Mouse (Mus musculus) liver, embryonic 11.5 days (tissue): ENCODE data around the gene Ptprt. TPM values are rescaled to one million over a fixed set of nuclear protein-coding genes. Genes with fewer than 3 reads are reported as not detected.

Experiments
- ATAC-seq: fragments of 200-750 bp; cut with Nextera tagmentation; replicated peaks from 2 replicates; pipeline ENCODE4 v1.8.0; 2017; ENCODE audit warnings: moderate number of reproducible peaks, mild to moderate bottlenecking, moderate TSS enrichment, moderate library complexity; ENCODE audit not compliant: low FRiP score
- DNase-seq: peaks from one replicate; pipeline ENCODE4 v3.0.0-alpha.2; 2017; ENCODE audit warnings: low spot score
- H3K27ac ChIP-seq: fragments of 300-500 bp; sonication (generic); 2 replicates; pipeline ENCODE4 v1.5.1; 2014; ENCODE audit warnings: mild to moderate bottlenecking, low read depth, low read length, control low read depth
- H3K27me3 ChIP-seq: fragments of 300-500 bp; sonication (generic); replicated peaks from 2 replicates; pipeline ENCODE4 v1.6.1; 2014; ENCODE audit warnings: low read length, mixed read lengths; ENCODE audit not compliant: control insufficient read depth, insufficient read depth
- H3K36me3 ChIP-seq: fragments of 300-500 bp; sonication (generic); 2 replicates; pipeline ENCODE4 v1.6.1; 2014; ENCODE audit warnings: mild to moderate bottlenecking, low read length, moderate library complexity, mixed read lengths; ENCODE audit not compliant: control insufficient read depth, insufficient read depth
- H3K4me1 ChIP-seq: fragments of 300-500 bp; sonication (generic); replicated peaks from 2 replicates; pipeline ENCODE4 v1.6.1; 2014; ENCODE audit warnings: low read length, mixed read lengths; ENCODE audit not compliant: control insufficient read depth, insufficient read depth
- H3K4me2 ChIP-seq: fragments of 300-500 bp; sonication (generic); 2 replicates; pipeline ENCODE4 v1.6.1; 2014; ENCODE audit warnings: mild to moderate bottlenecking, control low read depth, moderate library complexity
- H3K4me3 ChIP-seq: fragments of 300-500 bp; sonication (generic); 2 replicates; pipeline ENCODE4 v1.5.1; 2014; ENCODE audit warnings: low read depth, low read length, control low read depth
- H3K9ac ChIP-seq: fragments of 300-500 bp; sonication (generic); 2 replicates; pipeline ENCODE4 v1.6.1; 2014; ENCODE audit warnings: low read depth, low read length, control low read depth
- H3K9me3 ChIP-seq: fragments of 300-500 bp; sonication (generic); 2 replicates; pipeline ENCODE4 v1.6.1; 2016; ENCODE audit warnings: low read length, inconsistent platforms, mixed read lengths; ENCODE audit not compliant: control insufficient read depth
- WGBS: fragments of 180-500 bp; shearing (Covaris S2); extraction: QIAGEN DNeasy Blood & Tissue Kit; methylation state at CpG from one replicate; pipeline ENCODE4 v1.1.7; 2014; 5-methylcytosine and 5-hydroxymethylcytosine counted together
- polyA plus RNA-seq: library from polyadenylated mRNA; unstranded; fragments of >200 nt; fragmentation: Nextera tagmentation; extraction: Ambion mirVana; gene quantifications from 2 replicates; pipeline ENCODE4 v1.2.1, GENCODE M21; 2014

Gene Ptprt
- polyA plus RNA-seq, 1 experiment from 2014 or later: 0.34 TPM

GRCm38 (mm10) chr2:161661912-161662311 lies 999.0 kb downstream of the Ptprt start:
- Histone ChIP-seq H3K27me3 (no peaks in the 10 kb centered on the region), H3K9ac (no peak overlapping the region), H3K4me1 (no peaks in the 10 kb centered on the region), H3K36me3 (no peaks in the 10 kb centered on the region), H3K27ac (no peak overlapping the region), H3K9me3 (no peaks in the 10 kb centered on the region), H3K4me3 (no peak overlapping the region), H3K4me2 (no peak overlapping the region)
- no peak for ATAC-seq
- DNase-seq: no peak
- 21% methylated on average over 5 of the region's 5 CpGs for WGBS

- no peak for DNase-seq
Observed at GRCm38 (mm10) chr2:161660827-161661226, 1000.1 kb downstream of the Ptprt start.

GRCm38 (mm10) chr2:161657046-161657445 lies 1003.9 kb downstream of the Ptprt start:
- H3K36me3 ChIP-seq: no peaks in the 10 kb centered on the region
- no peak for DNase-seq
- H3K4me1 ChIP-seq: no peaks in the 10 kb centered on the region
- H3K4me2 ChIP-seq: no peak overlapping the region
- ATAC-seq: no peak
- H3K27ac ChIP-seq: no peak overlapping the region
- 88% methylated on average over 4 of the region's 4 CpGs for WGBS
- no peaks in the 10 kb centered on the region for H3K27me3 ChIP-seq
- H3K9me3 ChIP-seq: no peaks in the 10 kb centered on the region
- no peak overlapping the region for H3K4me3 ChIP-seq
- no peak overlapping the region for H3K9ac ChIP-seq

More at GRCm38 (mm10) chr2:161660827-161661226, 1000.1 kb downstream of the Ptprt start:
- no peaks in the 10 kb centered on the region for H3K27me3 ChIP-seq
- 16% methylated on average over 4 of the region's 4 CpGs for WGBS
- no peak overlapping the region for H3K4me2 ChIP-seq
- ATAC-seq: no peak
- no peak overlapping the region for H3K9ac ChIP-seq
- no peak overlapping the region for H3K4me3 ChIP-seq
- H3K4me1 ChIP-seq: no peaks in the 10 kb centered on the region
- no peaks in the 10 kb centered on the region for H3K36me3 ChIP-seq
- no peak overlapping the region for H3K27ac ChIP-seq
- H3K9me3 ChIP-seq: no peaks in the 10 kb centered on the region

- 76% methylated on average over 3 of the region's 3 CpGs for WGBS
- H3K36me3 ChIP-seq: no peaks in the 10 kb centered on the region
- no peak overlapping the region for H3K4me2 ChIP-seq
- H3K9me3 ChIP-seq: no peaks in the 10 kb centered on the region
- no peak overlapping the region for H3K9ac ChIP-seq
- H3K4me1 ChIP-seq: no peaks in the 10 kb centered on the region
- ATAC-seq (no peak), DNase-seq (no peak)
- no peak overlapping the region for H3K27ac ChIP-seq
- H3K27me3 ChIP-seq: no peaks in the 10 kb centered on the region
- no peak overlapping the region for H3K4me3 ChIP-seq
Observed at GRCm38 (mm10) chr2:161656632-161657031, 1004.3 kb downstream of the Ptprt start.

DNA sequence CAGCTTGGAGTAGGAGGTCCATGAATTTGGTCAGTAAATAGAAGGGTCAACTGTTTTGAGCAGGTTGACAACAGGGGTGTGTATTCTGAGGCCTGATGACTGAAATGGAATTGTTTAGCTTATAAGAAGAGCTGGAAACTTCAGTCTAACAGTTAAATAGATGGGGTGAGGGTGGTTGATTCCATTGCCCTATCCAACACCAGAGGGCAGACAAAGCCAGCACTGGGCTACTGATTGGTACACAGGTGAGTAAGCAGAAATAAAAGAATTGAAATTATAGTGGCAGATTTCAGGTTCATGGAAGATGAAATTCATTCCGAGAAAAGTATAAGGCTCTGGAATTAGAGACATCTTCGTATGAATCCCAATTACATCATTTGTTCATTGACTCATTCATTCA lies 1020.1 kb downstream of the Ptprt start:
- 84% methylated on average over 2 of the region's 2 CpGs for WGBS
- H3K4me3 ChIP-seq: no peak overlapping the region
- H3K27me3 ChIP-seq: no peaks in the 10 kb centered on the region
- H3K4me2 ChIP-seq: no peak overlapping the region
- H3K9ac ChIP-seq: no peak overlapping the region
- DNase-seq (no peak), ATAC-seq (no peak)
- no peaks in the 10 kb centered on the region for H3K4me1 ChIP-seq
- no peaks in the 10 kb centered on the region for H3K9me3 ChIP-seq
- H3K36me3 ChIP-seq: no peaks in the 10 kb centered on the region
- H3K27ac ChIP-seq: no peak overlapping the region

- Histone ChIP-seq H3K36me3 (no peaks in the 10 kb centered on the region), H3K4me2 (no peak overlapping the region), H3K4me3 (no peak overlapping the region), H3K27ac (no peak overlapping the region), H3K9ac (no peak overlapping the region), H3K27me3 (no peaks in the 10 kb centered on the region), H3K4me1 (no peaks in the 10 kb centered on the region), H3K9me3 (no peaks in the 10 kb centered on the region)
- no peak for DNase-seq
- 94% methylated on average over 2 of the region's 2 CpGs for WGBS
- no peak for ATAC-seq
Observed at GRCm38 (mm10) chr2:161634084-161634483, 1026.9 kb downstream of the Ptprt start.

GRCm38 (mm10) chr2:161625896-161626295 lies 1035.1 kb downstream of the Ptprt start:
- Histone ChIP-seq H3K4me3 (no peak overlapping the region), H3K27me3 (no peaks in the 10 kb centered on the region), H3K36me3 (no peaks in the 10 kb centered on the region), H3K27ac (no peak overlapping the region), H3K9ac (no peak overlapping the region), H3K4me2 (no peak overlapping the region), H3K9me3 (no peaks in the 10 kb centered on the region), H3K4me1 (no peaks in the 10 kb centered on the region)
- WGBS: 67% methylated on average over 1 of the region's 1 CpGs
- ATAC-seq: no peak
- no peak for DNase-seq

DNA sequence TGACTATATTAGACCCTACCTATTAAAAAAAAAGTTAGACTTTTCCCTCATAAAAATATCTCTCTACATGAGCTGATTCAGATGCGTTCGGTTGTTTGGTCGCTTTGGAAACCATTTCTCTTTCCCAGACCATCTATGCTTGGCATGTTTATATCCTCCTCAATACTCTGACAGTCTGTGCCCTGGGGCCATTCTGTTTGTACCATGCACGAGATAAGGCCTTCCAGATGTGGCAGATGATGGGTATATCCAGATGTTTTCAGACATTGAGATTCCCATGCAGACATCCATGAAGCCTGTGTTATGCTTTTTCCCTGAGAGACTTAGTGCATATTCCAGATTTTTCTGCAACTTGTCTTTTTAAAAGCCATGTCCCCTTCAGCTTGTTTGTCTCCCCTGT lies 1052.5 kb downstream of the Ptprt start:
- no peak for ATAC-seq
- Histone ChIP-seq H3K4me2 (no peak overlapping the region), H3K27ac (no peak overlapping the region), H3K4me3 (no peak overlapping the region), H3K36me3 (no peaks in the 10 kb centered on the region), H3K9ac (no peak overlapping the region), H3K9me3 (no peaks in the 10 kb centered on the region), H3K27me3 (no peaks in the 10 kb centered on the region), H3K4me1 (no peaks in the 10 kb centered on the region)
- 71% methylated on average over 4 of the region's 4 CpGs for WGBS
- no peak for DNase-seq

GRCm38 (mm10) chr2:161607372-161607771 lies 1053.6 kb downstream of the Ptprt start:
- H3K27me3 ChIP-seq: no peaks in the 10 kb centered on the region
- H3K4me1 ChIP-seq: no peaks in the 10 kb centered on the region
- no peak overlapping the region for H3K27ac ChIP-seq
- no peak overlapping the region for H3K9ac ChIP-seq
- no peaks in the 10 kb centered on the region for H3K9me3 ChIP-seq
- H3K4me3 ChIP-seq: no peak overlapping the region
- ATAC-seq (no peak), DNase-seq (no peak)
- no peaks in the 10 kb centered on the region for H3K36me3 ChIP-seq
- no peak overlapping the region for H3K4me2 ChIP-seq
- WGBS: 66% methylated on average over 4 of the region's 4 CpGs
